Mouse (Mus musculus) thymus, adult 2 months (tissue): ENCODE measurements around the gene S100a4.

ENCODE experiments used
- CTCF ChIP-seq: fragments of 200-500 bp; IDR thresholded peaks from 2 replicates; pipeline ENCODE4 v1.5.1; 2012; ENCODE audit warnings: mild to moderate bottlenecking, control low read depth, low read length, moderate library complexity, borderline replicate concordance; ENCODE audit not compliant: control insufficient read depth, poor library complexity, insufficient read depth; ENCODE audit errors: extremely low read depth
- POLR2A ChIP-seq: fragments of 200-500 bp; IDR thresholded peaks from 2 replicates; pipeline ENCODE4 v1.6.1; 2012; ENCODE audit warnings: mild to moderate bottlenecking, low read length, control low read depth, moderate library complexity; ENCODE audit not compliant: control insufficient read depth, poor library complexity, insufficient read depth; ENCODE audit errors: extremely low read depth

DNA sequence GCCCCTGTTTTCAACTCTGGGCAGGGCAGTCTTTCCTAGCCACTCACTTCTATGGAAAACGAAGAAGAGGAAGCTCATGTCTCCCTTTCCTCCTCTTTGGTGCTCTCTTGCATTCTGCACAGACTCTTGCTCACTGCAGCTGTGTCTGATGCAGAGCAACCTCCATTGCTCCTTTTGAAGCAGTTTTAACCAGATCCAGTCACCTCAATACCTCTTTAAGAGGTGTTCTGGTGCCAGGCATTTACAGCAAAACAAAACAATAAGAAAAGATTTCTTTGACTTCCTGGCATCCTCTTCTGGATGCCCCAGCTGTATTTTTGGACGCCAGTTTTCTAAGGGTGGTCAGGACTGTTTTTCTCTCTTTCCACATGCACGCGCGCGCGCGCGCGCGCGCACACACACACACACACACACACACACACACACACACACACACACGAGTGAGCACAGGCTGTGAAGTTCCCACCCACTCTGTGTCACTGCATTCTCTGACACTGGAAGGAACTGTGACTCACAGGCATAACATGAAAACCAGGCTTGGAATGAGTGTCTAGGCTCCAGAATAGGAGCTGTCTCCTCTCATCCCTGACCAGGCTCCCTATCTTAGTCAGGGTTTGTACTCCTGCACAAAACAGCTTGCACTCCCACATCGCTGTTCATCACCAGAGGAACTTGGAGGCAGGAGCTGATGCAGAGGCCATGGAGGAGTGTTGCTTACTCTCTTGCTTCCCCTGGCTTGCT, 16.0 kb upstream of the S100a4 start:
- TF ChIP-seq CTCF (no peak), POLR2A (no peak)
